Mouse (Mus musculus) liver, adult 2 months (tissue): ENCODE data around the gene Engase. TPM values are rescaled to one million over a fixed set of nuclear protein-coding genes. Genes with fewer than 3 reads are reported as not detected.

ENCODE experiments used
- DNase-seq: peaks from one replicate; pipeline ENCODE4 v3.0.0-alpha.2; 2011; ENCODE audit warnings: low read depth, low spot score; ENCODE audit errors: extremely low read depth
- H3K27ac ChIP-seq: fragments of 200-500 bp; replicated peaks from 2 replicates; pipeline ENCODE4 v1.5.1; 2012; ENCODE audit warnings: low read depth, mild to moderate bottlenecking, control low read depth, inconsistent platforms, low read length; ENCODE audit not compliant: insufficient read depth
- H3K27me3 ChIP-seq: fragments of 200-500 bp; 2 replicates; pipeline ENCODE4 v1.6.1; 2012; ENCODE audit warnings: mild to moderate bottlenecking, moderate library complexity, low read length, inconsistent platforms; ENCODE audit not compliant: control insufficient read depth, insufficient read depth
- H3K36me3 ChIP-seq: fragments of 200-500 bp; 2 replicates; pipeline ENCODE4 v1.6.1; 2012; ENCODE audit warnings: low read length, inconsistent platforms; ENCODE audit not compliant: control insufficient read depth, insufficient read depth
- H3K4me1 ChIP-seq: fragments of 200-500 bp; 2 replicates; pipeline ENCODE4 v1.6.1; 2011; ENCODE audit warnings: low read length; ENCODE audit not compliant: control insufficient read depth, insufficient read depth
- H3K4me3 ChIP-seq: fragments of 200-500 bp; 2 replicates; pipeline ENCODE4 v1.5.1; 2011; ENCODE audit warnings: low read depth, mild to moderate bottlenecking, control low read depth, low read length, moderate library complexity; ENCODE audit not compliant: insufficient read depth
- H3K79me2 ChIP-seq: fragments of 200-500 bp; 2 replicates; pipeline ENCODE4 v1.6.1; 2012; ENCODE audit warnings: inconsistent platforms, mild to moderate bottlenecking, low read length, moderate library complexity; ENCODE audit not compliant: control insufficient read depth, insufficient read depth
- H3K9ac ChIP-seq: fragments of 200-500 bp; 2 replicates; pipeline ENCODE4 v1.6.1; 2012; ENCODE audit warnings: low read depth, mild to moderate bottlenecking, control low read depth, inconsistent platforms, low read length
- CTCF ChIP-seq: fragments of 200-500 bp; IDR thresholded peaks from 2 replicates; pipeline ENCODE4 v1.5.1; 2011; ENCODE audit warnings: low read depth, low read length, control low read depth
- POLR2A ChIP-seq: fragments of 200-500 bp; IDR thresholded peaks from 2 replicates; pipeline ENCODE4 v1.6.1; 2011; ENCODE audit warnings: low read length, control low read depth; ENCODE audit not compliant: insufficient read depth; ENCODE audit errors: extremely low read depth
- WGBS: fragments of 180-500 bp; shearing (Covaris S2); methylation state at CpG from one replicate; pipeline ENCODE4 v1.1.7; 2018; 5-methylcytosine and 5-hydroxymethylcytosine counted together
- polyA plus RNA-seq: library from polyadenylated mRNA; depleted of rRNA; stranded (reverse); fragments of >200 nt; gene quantifications from 2 replicates; pipeline ENCODE4 v1.2.3, GENCODE M21; 2012; rRNA removed
- total RNA-seq: library from RNA; depleted of rRNA; stranded (reverse); fragments of >200 nt; gene quantifications from 2 replicates; pipeline ENCODE4 v1.2.3, GENCODE M21; 2014; rRNA removed

The Engase gene
- 3.0 and 3.6 TPM in 2 replicates for total RNA-seq
- polyA plus RNA-seq = 8.1 and 8.3 TPM in 2 replicates

DNA sequence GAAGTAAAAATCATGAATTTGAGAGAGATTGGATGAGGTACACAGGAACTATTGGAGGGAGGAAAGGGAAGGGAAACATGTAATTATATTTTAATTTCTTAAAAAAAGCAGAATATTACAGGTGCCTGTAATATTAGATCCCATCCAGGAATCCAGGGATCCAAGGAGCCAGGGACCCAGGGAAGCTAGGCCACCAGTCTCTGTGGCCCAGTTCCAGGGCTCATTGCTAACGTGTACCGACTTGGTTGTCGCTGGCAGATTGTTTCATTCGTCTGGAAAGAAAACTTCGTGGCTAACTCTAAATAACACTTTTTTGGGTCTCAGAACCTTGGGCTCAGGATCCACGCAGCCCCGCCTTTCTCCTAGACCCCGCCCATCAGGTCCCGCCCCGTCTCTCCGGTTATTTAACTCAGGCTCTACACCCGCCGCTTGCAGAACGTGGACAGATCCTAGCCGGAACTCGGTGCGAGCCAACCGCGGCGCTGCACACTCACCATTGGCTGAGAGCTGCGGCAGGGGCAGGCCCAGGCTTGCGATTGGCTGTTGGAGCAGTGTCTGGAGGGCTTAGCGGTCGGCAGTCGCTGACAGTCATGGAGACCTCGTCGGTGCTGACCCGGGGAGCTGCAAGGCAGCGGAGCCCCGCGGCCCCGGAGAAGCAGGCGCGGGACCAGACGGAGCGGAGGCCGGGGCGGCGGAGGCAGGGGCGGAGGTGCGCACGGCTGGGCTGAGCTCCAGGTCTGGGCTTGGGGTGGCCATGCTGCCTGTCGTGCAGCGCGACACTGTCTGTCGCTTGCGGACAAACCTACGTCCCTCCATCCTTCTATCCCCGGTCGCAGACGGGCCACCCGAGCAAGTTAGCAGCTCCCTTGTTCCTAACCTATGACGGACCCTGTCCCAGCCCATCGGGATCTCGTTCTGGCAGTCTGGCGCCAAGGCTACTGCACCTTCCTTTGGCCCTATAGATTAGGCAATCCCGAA, at the start of gene Engase:
Gene Engase, plus strand, starts transcription at position 434 of the 978 bp plus-strand sequence.
- no peaks in the 10 kb centered on the region for H3K27me3 ChIP-seq
- TF ChIP-seq CTCF (no peak), POLR2A (peak; percentile 84)
- under 1% methylated on average over 54 of the region's 57 CpGs for WGBS
- H3K36me3 ChIP-seq = 0 out of 2 replicates have a peak, but pooled peaks cover 2% of the 10 kb centered on the region
- peaks cover 3% of the 10 kb centered on the region for H3K4me1 ChIP-seq
- H3K27ac ChIP-seq = peak within 1 kb of the TSS; percentile 49
- peak; percentile 86 for DNase-seq
- H3K79me2 ChIP-seq = no peaks in the 10 kb centered on the region
- H3K4me3 ChIP-seq = peak within 1 kb of the TSS; percentile 81
- peak within 1 kb of the TSS; percentile 90 for H3K9ac ChIP-seq

DNA sequence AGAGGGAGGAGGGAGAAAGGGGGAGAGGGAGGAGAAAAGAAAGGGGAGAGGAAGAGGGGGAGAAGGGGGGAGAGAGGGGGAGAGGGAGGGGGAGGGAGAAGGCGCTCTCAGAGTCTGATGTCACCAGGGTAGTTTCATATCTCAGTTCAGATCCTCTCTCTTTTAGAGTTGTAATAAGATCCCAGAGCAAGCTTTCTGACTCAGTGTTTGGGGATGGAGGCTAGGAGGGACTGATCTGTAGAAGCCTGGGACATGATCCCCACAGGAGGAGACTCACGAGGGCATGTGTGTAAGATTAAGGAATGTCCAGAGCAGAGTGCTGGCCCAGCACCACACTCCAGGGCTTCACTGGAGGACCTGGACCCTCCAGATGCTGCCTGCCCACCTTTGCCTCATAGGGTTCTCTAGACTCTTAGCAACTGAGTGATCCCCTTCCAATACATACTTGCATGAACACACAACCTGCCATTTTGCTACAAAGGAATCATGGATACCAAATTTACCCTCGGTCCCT, 49.3 kb upstream of the Engase start:
- H3K27ac ChIP-seq = peak overlapping the region; percentile 82; the same call in 1 of the 2 replicates

DNA sequence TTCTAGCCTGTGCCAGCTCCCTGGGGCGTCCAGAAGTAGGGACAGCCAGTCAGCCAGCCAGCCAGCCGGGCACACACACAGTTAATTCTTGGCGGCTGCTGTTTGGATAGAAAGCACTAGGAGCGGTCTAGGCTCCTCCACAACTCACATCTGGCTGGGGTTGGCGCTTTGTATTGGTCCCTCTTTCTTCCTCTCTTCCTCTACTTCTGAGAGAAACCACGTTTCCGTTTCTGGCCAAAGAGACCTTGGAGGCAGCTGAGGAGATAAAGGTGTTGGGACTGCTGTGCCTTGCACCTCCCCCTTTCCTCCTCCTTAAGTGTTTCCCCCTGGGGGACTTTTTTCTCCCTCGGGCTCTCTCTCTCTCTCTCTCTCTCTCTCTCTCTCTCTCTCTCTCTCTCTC, 48.6 kb upstream of the Engase start, which contains the start of gene C1qtnf1:
Gene C1qtnf1, plus strand, starts transcription at position 218 of the 400 bp plus-strand sequence.
- H3K4me1 ChIP-seq = peaks cover 17% of the 10 kb centered on the region; the same call in 1 of the 2 replicates
- no peaks in the 10 kb centered on the region for H3K79me2 ChIP-seq
- no peaks in the 10 kb centered on the region for H3K27me3 ChIP-seq
- H3K27ac ChIP-seq = peak within 1 kb of the TSS; percentile 82
- TF ChIP-seq CTCF (no peak), POLR2A (0 out of 2 replicates have a peak, but pooled peaks have one; percentile 5)
- WGBS = 6% methylated on average over 8 of the region's 8 CpGs
- H3K9ac ChIP-seq = peak within 1 kb of the TSS; percentile 49
- H3K4me3 ChIP-seq = peak within 1 kb of the TSS; percentile 54
- no peaks in the 10 kb centered on the region for H3K36me3 ChIP-seq
- DNase-seq = no peak

More for the DNA sequence above, 49.3 kb upstream of the Engase start:
- H3K27me3 ChIP-seq = no peaks in the 10 kb centered on the region
- peaks cover 17% of the 10 kb centered on the region; the same call in 1 of the 2 replicates for H3K4me1 ChIP-seq
- no peaks in the 10 kb centered on the region for H3K79me2 ChIP-seq
- DNase-seq = no peak
- 41% methylated on average over 3 of the region's 3 CpGs for WGBS
- H3K4me3 ChIP-seq = no peak overlapping the region; the same call in 1 of the 2 replicates
- H3K9ac ChIP-seq = peak overlapping the region; percentile 39; the same call in 1 of the 2 replicates
- H3K36me3 ChIP-seq = no peaks in the 10 kb centered on the region
- TF ChIP-seq POLR2A (no peak), CTCF (no peak)

DNA sequence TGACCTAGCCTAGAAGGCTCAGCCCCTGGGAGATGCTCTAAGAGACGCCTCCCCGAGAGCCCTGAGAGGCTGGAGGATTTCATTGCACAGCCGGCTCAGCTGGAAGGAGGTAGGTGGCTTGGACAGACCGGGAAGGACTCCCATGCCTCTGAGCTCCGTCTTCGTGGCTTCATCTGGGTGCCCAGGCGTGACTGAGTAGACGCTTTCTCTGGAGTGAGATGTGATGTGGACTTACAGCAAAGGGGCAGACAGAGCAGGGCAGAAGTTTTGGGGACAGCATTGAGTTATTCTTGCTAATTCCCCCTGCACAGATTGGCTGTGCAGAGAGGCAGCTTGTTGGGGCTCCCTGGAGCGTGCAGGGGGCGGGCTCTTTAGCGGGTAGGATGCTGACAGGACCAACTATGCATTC, 48.2 kb upstream of the Engase start:
- TF ChIP-seq POLR2A = 0 out of 2 replicates have a peak, but pooled peaks have one; percentile 0
- TF ChIP-seq CTCF = no peak
- no peaks in the 10 kb centered on the region for H3K27me3 ChIP-seq
- peak overlapping the region; percentile 49 for H3K9ac ChIP-seq
- H3K4me3 ChIP-seq = peak overlapping the region; percentile 54
- peak overlapping the region; percentile 82 for H3K27ac ChIP-seq
- no peaks in the 10 kb centered on the region for H3K36me3 ChIP-seq
- peaks cover 14% of the 10 kb centered on the region; the same call in 1 of the 2 replicates for H3K4me1 ChIP-seq
- DNase-seq = no peak
- no peaks in the 10 kb centered on the region for H3K79me2 ChIP-seq
- 15% methylated on average over 11 of the region's 11 CpGs for WGBS

DNA sequence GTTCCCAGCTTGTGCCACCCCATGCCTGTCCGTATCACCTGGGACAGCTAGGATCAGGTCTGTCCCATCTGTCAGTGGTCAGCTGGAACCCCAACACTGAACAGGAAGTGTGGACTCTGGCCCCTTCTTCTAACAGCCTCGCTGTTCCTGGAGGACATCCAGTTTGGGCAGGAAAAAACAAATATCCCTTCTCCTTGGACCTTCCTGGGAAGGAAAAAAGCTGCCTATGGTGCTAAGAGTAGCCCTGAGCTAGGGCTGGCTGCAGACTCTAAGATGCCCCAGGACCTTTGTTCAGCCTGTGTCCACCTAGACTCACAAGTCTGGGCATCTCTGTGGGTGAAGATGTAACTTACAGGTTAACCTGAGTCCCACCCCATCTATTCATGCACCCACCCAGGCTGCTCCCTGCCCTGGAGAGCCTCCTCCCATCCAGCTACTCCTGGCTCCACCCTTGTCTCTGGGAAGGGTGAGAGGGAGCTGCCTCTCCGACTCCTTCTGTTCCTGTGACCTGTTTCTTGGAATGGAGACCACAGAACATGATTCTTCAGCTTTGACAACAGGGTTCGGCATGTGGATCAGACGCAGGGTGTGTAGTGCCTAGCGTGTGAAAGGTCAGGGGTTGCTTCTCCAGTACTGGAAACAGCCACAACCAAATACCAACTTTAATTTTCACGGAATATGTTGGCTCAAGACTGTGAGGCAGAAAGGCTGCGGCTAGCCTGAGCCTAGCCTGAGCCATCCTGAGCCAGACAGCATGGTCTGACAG, 47.5 kb upstream of the Engase start:
- Histone ChIP-seq H3K27me3 (no peaks in the 10 kb centered on the region), H3K36me3 (no peaks in the 10 kb centered on the region), H3K27ac (peak overlapping the region; percentile 82), H3K9ac (peak overlapping the region; percentile 52), H3K79me2 (no peaks in the 10 kb centered on the region), H3K4me3 (peak overlapping the region; percentile 54), H3K4me1 (peaks cover 9% of the 10 kb centered on the region; the same call in 1 of the 2 replicates)
- peak; percentile 28 for DNase-seq
- WGBS = 46% methylated on average over 8 of the region's 8 CpGs
- TF ChIP-seq POLR2A (no peak), CTCF (no peak)
